Mouse (Mus musculus): ENCODE measurements around the gene Armh1.

DNA sequence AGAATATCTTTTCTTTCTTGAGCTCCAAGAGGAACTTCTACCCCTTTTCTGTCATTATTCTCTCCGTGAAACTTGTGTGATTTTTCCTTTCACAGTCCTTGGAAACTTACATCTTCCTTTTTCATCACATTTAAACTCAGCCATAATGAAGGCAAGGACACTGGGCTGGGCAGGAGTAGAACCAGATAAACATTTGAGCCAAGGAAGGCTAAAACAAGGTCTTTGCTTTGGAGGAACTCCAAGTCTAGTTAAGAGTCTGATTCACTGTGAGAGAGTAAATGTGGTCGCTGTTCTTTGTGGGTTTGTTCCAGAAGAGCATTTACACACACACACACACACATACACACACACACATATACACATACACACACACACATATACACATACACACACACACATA lies 39.8 kb upstream of the Armh1 start:
- no peak for TF ChIP-seq MAFK (IDR thresholded peaks at IDR 0.05; ENCODE audit: insufficient read depth, low read depth, low read length)
- no peak for TF ChIP-seq ZC3H11A (IDR thresholded peaks at IDR 0.05; ENCODE audit: borderline replicate concordance, low read depth, low read length)
- no peak for TF ChIP-seq CHD2 (IDR thresholded peaks at IDR 0.05; ENCODE audit: low read depth, low read length)
- no peak for TF ChIP-seq ZNF384 (IDR thresholded peaks at IDR 0.05; ENCODE audit: low read depth, low read length)
